Mouse (Mus musculus) testis, adult 2 months (tissue): ENCODE results near the gene Spindoc. TPM values are rescaled to one million over a fixed set of nuclear protein-coding genes. Genes with fewer than 3 reads are reported as not detected.

Source experiments
- H3K27ac ChIP-seq: fragments of 200-500 bp; 2 replicates; pipeline ENCODE4 v1.5.1; 2012; ENCODE audit warnings: low read depth, low read length; ENCODE audit not compliant: control insufficient read depth, insufficient read depth
- H3K27me3 ChIP-seq: fragments of 200-500 bp; 2 replicates; pipeline ENCODE4 v1.6.1; 2012; ENCODE audit warnings: mild to moderate bottlenecking, low read length, moderate library complexity; ENCODE audit not compliant: control insufficient read depth, insufficient read depth
- H3K36me3 ChIP-seq: fragments of 200-500 bp; 2 replicates; pipeline ENCODE4 v1.6.1; 2012; ENCODE audit warnings: mild to moderate bottlenecking, low read length; ENCODE audit not compliant: control insufficient read depth, insufficient read depth
- H3K4me1 ChIP-seq: fragments of 200-500 bp; 2 replicates; pipeline ENCODE4 v1.6.1; 2012; ENCODE audit warnings: low read length; ENCODE audit not compliant: control insufficient read depth, insufficient read depth
- H3K4me3 ChIP-seq: fragments of 200-500 bp; 2 replicates; pipeline ENCODE4 v1.5.1; 2012; ENCODE audit warnings: low read depth, mild to moderate bottlenecking, low read length, moderate library complexity, mixed read lengths; ENCODE audit not compliant: control insufficient read depth
- CTCF ChIP-seq: fragments of 200-500 bp; IDR thresholded peaks from 2 replicates; pipeline ENCODE4 v1.5.1; 2012; ENCODE audit warnings: low read depth, mild to moderate bottlenecking, inconsistent platforms, low read length, moderate library complexity; ENCODE audit not compliant: control insufficient read depth, insufficient read depth, insufficient replicate concordance
- POLR2A ChIP-seq: fragments of 200-500 bp; IDR thresholded peaks from 2 replicates; pipeline ENCODE4 v1.6.1; 2012; ENCODE audit warnings: low read depth, mild to moderate bottlenecking, inconsistent platforms, low read length, moderate library complexity; ENCODE audit not compliant: control insufficient read depth
- polyA plus RNA-seq: library from polyadenylated mRNA; depleted of rRNA; stranded (reverse); fragments of >200 nt; gene quantifications from 2 replicates; pipeline ENCODE4 v1.2.3, GENCODE M21; 2012

Spindoc gene
- polyA plus RNA-seq, 1 experiment, result 70.6 TPM

DNA sequence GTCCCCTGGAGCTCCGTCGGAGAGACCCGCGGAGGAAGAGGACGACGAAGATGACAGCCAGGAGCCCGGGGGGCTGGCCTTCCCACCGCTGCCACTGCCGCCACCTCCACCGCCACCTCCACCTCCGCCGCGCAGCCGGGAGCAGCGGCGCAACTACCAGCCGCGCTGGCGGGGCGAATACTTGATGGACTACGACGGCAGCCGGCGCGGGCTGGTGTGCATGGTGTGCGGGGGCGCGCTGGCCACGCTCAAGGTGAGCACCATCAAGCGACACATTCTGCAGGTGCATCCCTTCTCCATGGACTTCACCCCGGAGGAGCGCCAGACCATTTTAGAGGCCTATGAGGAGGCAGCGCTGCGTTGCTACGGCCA lies 39.8 kb upstream of the Spindoc start:
- no peak overlapping the region for H3K27ac ChIP-seq
- H3K4me3 ChIP-seq, result peak overlapping the region; percentile 70
- H3K4me1 ChIP-seq, result peaks cover 22% of the 10 kb centered on the region
- no peaks in the 10 kb centered on the region for H3K27me3 ChIP-seq
- TF ChIP-seq CTCF, result no peak
- no peak for TF ChIP-seq POLR2A
- no peaks in the 10 kb centered on the region; the same call in 1 of the 2 replicates for H3K36me3 ChIP-seq

DNA sequence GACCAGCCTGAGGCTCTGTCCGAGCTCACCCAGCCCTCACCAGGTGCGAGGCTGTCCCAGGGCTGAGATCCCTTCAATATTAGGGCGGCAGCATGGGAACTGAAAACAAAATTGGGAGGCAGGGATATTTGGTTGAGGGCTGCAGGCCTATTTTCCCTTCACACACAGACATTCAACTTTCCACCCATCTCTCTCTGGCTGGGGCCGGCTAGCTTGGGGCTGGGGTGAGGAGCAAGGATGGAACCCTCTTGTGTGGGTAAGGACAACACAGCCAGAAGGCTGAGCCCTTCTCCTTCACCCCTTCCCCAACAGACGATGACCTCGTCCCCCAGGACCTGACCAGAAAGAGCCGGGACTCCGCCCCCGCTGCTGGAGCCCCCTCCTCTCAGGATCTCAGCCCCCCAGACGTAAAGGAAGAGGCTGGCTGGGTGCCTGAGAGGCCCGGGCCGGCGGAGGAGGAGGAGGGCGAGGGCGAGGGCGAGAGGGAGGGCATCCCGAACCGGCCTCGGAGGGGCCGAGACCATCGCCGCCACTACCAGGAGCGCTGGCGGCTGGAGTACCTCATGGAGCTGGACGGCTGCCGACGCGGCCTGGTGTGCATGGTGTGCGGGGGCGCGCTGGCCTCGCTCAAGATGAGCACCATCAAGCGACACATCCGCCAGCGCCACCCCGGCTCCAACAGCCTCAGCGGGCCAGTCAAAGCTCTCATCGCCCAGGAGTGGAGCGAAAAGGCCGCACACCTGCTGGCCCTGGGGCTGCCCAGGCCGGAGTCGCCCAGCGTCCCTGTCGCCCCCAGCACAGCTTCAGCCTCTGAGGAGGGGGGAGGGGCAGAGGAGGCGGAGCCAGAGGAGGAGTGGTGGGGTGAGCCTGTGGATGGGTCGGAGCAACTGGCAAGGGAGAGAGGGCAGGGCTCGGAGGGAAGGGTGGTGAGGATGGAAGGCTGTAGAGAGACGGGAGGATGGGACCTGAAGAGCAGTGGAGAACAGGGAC lies 39.1 kb upstream of the Spindoc start:
- H3K27ac ChIP-seq, result no peak overlapping the region
- TF ChIP-seq POLR2A (no peak; the same call in 1 of the 2 replicates), CTCF (no peak)
- H3K4me3 ChIP-seq, result peak overlapping the region; percentile 70
- H3K27me3 ChIP-seq, result no peaks in the 10 kb centered on the region
- no peaks in the 10 kb centered on the region for H3K36me3 ChIP-seq
- H3K4me1 ChIP-seq, result peaks cover 26% of the 10 kb centered on the region

DNA sequence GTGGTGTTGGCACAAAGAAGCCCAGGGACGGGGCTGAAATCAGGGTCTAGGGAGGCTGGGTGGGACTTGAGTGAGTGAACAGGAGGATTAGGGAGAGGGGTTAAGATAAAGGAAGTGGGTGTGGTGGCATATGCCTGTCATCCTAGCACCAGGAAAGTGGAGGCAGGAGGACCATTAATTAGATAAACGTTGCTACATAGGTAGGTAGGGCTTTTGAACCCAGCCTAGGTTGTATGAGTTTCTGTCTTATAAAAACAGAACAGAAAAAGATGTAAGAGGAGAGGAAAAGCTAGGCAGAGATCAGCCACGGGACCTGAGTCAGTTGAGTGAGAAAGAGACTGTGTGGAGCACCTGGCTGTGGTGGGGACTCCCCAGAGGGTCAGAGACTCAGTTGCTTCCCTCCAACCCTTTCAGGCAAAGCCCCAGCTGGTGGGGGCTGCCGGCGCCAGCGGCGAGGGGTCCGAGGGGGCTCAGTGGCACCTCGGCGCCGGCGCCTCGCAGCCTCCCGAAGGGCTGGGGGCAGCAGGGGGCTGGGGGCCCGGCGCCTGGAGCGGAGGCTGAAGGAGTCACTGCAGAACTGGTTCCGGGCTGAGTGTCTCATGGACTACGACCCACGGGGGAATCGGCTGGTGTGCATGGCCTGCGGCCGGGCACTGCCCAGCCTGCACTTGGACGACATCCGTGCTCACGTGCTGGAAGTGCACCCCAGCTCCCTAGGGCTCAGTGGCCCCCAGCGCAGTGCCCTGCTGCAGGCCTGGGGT lies 38.2 kb upstream of the Spindoc start:
- TF ChIP-seq CTCF, result no peak
- no peak for TF ChIP-seq POLR2A
- peak overlapping the region; percentile 7; the same call in 1 of the 2 replicates for H3K4me3 ChIP-seq
- no peak overlapping the region for H3K27ac ChIP-seq
- no peaks in the 10 kb centered on the region for H3K36me3 ChIP-seq
- H3K27me3 ChIP-seq, result no peaks in the 10 kb centered on the region
- H3K4me1 ChIP-seq, result peaks cover 32% of the 10 kb centered on the region

DNA sequence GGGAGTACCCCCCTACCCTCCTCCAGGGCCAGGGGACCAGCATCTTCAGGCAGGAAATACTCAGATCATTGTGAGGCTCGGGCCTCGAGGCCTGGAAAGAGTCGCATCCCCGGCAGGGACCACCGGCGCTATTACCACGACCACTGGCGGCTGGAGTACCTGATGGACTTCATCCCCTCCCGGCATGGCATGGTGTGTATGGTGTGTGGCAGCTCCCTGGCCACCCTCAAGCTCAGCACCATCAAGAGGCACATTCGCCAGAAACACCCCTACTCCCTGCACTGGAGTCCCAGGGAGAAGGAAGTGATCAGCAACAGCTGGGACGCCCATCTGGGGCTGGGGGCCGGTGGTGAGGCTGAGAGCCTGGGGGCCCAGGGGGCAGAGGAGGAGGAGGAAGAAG lies 37.3 kb upstream of the Spindoc start:
- Histone ChIP-seq H3K4me1 (peaks cover 32% of the 10 kb centered on the region), H3K36me3 (no peaks in the 10 kb centered on the region), H3K27ac (no peak overlapping the region), H3K4me3 (no peak overlapping the region), H3K27me3 (no peaks in the 10 kb centered on the region)
- TF ChIP-seq CTCF, result no peak

DNA sequence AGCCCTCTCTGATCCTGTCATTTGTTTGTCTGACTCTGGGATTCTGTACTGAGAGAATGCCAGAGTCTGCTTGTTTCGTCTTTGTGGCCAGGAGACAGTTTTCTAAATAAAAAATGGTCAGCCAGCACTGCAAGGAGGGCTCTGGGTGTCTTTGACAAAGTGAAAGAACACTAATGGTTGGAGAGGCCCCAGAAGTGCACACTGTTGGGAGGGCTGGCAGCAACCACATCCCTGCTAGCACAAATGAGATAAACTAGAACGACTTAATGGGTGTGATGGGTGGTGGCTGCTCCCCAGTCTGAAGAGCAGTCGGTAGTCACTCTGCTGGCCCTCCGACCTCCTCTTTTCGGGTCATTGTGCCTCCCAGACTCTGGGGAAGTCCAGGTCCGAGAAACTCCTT lies 36.3 kb upstream of the Spindoc start:
- Histone ChIP-seq H3K27ac (no peak overlapping the region), H3K4me3 (no peak overlapping the region), H3K27me3 (no peaks in the 10 kb centered on the region), H3K4me1 (peaks cover 28% of the 10 kb centered on the region), H3K36me3 (no peaks in the 10 kb centered on the region)
- no peak for TF ChIP-seq CTCF
- no peak for TF ChIP-seq POLR2A

- peaks cover 25% of the 10 kb centered on the region for H3K4me1 ChIP-seq
- no peaks in the 10 kb centered on the region for H3K27me3 ChIP-seq
- H3K4me3 ChIP-seq, result peak overlapping the region; percentile 92
- H3K36me3 ChIP-seq, result no peaks in the 10 kb centered on the region
- TF ChIP-seq CTCF (peak; percentile 72), POLR2A (no peak)
- 0 out of 2 replicates have a peak overlapping the region, but pooled peaks have one; percentile 20 for H3K27ac ChIP-seq
Observed at GRCm38 (mm10) chr19:7417911-7418849, 35.4 kb upstream of the Spindoc start.
